ENCODE assay signal across 8 mouse cellular contexts in genomic region chr15:89210915-89211715, GRCm38 (mm10). TPM values are rescaled to one million over a fixed set of nuclear protein-coding genes. Genes with fewer than 3 reads are reported as not detected.
DNase-seq lines count a peak whose midpoint lies in the region; ATAC-seq lines count a peak whose summit lies in the region.

TSS of gene Ppp6r2 (plus strand) at chr15:89211553.

- 3% methylated on average over 72 of the region's 73 CpGs for WGBS in hindbrain, embryonic 13.5 days

- H3K36me3 ChIP-seq in hindbrain, embryonic 13.5 days = peaks cover 8% of the 10 kb centered on the region

- ATAC-seq in hindbrain, embryonic 13.5 days (ENCODE audit: low FRiP score) = peak; percentile 89

- no peaks in the 10 kb centered on the region for H3K9me3 ChIP-seq in hindbrain, embryonic 13.5 days

- peak within 1 kb of the TSS; percentile 96 for H3K27ac ChIP-seq in hindbrain, embryonic 13.5 days

- H3K4me2 ChIP-seq in hindbrain, embryonic 13.5 days = peak within 1 kb of the TSS; percentile 86

- H3K27me3 ChIP-seq in hindbrain, embryonic 13.5 days = no peaks in the 10 kb centered on the region

- peak within 1 kb of the TSS; percentile 99 for H3K9ac ChIP-seq in hindbrain, embryonic 13.5 days

- peaks cover 36% of the 10 kb centered on the region for H3K4me1 ChIP-seq in hindbrain, embryonic 13.5 days (replicated peaks)

- DNase-seq in R1 (ENCODE audit: low read depth, low spot score) = peak; percentile 79
- peak; percentile 90 to 95 for DNase-seq in cerebellum, postnatal 25 days
- peak; percentile 52 to 61 for DNase-seq in frontal cortex, postnatal 25 days (ENCODE audit: low spot score in 2 of 2)
- peak; percentile 73 to 76 for DNase-seq in layer of hippocampus, postnatal 25 days (ENCODE audit: extremely low spot score in 1 of 2, low spot score in 1 of 2)
- DNase-seq in lung, postnatal 14 days = peak; percentile 84
- DNase-seq in ovary, postnatal 36 days (ENCODE audit: low spot score) = peak; percentile 84
- DNase-seq in thymus, postnatal 14 days = peak; percentile 88

- H3K4me3 ChIP-seq in hindbrain, embryonic 13.5 days = peak within 1 kb of the TSS; percentile 96

RNA-seq across cellular contexts. Expression of gene Ppp6r2, which starts in this region (rescaled TPM):
- 82.8 and 87.3 TPM in 2 replicates for polyA plus RNA-seq in hindbrain, embryonic 13.5 days (2015; fragmentation: Nextera tagmentation; extraction: Ambion mirVana)
- total RNA-seq in layer of hippocampus, postnatal 25 days (2021) = 100 to 1,000 TPM; 164 to 166 TPM

Comparison
In these comparisons a context has a peak if more than half of its experiments do, and no peak if none do; other contexts are left out.
1. Peak in every context shown above with its lines: DNase-seq, ATAC-seq, H3K4me3 ChIP-seq and H3K27ac ChIP-seq.